Mouse (Mus musculus): ENCODE results near the gene Trappc12. TPM values are rescaled to one million over a fixed set of nuclear protein-coding genes. Genes with fewer than 3 reads are reported as not detected.
A peak's percentile ranks its signal among the peaks of the same experiment; 100 is the strongest.

Trappc12 gene
- polyA plus RNA-seq (2012; rRNA removed): 59.7 TPM in 2 replicates

GRCm38 (mm10) chr12:28750021-28750633 is at the start of gene Trappc12:
TSS of gene Trappc12 (minus strand) at chr12:28750472.
- peak within 1 kb of the TSS; percentile 68 for H3K27ac ChIP-seq (ENCODE audit: insufficient read depth, low read length)

GRCm38 (mm10) chr12:28799798-28800411 is 49.6 kb upstream of the Trappc12 start:
- H3K4me3 ChIP-seq (ENCODE audit: insufficient read depth, low read length): no peak overlapping the region
- no peak overlapping the region for H3K27ac ChIP-seq (ENCODE audit: insufficient read depth, low read length)
- peaks cover 6% of the 10 kb centered on the region; the same call in 1 of the 2 replicates for H3K4me1 ChIP-seq (ENCODE audit: control insufficient read depth, insufficient read depth, low read length)
- no peak for TF ChIP-seq CTCF (IDR thresholded peaks at IDR 0.05; ENCODE audit: extremely low read depth, insufficient read depth, low read length)
- TF ChIP-seq POLR2A (IDR thresholded peaks at IDR 0.05; ENCODE audit: extremely low read depth, insufficient read depth, low read length): no peak

More at GRCm38 (mm10) chr12:28750021-28750633, at the start of gene Trappc12:
- peak within 1 kb of the TSS; percentile 93 for H3K4me3 ChIP-seq (ENCODE audit: insufficient read depth, low read length)
- H3K4me1 ChIP-seq (ENCODE audit: control insufficient read depth, insufficient read depth, low read length): peaks cover 4% of the 10 kb centered on the region
- TF ChIP-seq POLR2A (IDR thresholded peaks at IDR 0.05; ENCODE audit: extremely low read depth, insufficient read depth, low read length): peak; percentile 51
- no peak for TF ChIP-seq CTCF (IDR thresholded peaks at IDR 0.05; ENCODE audit: extremely low read depth, insufficient read depth, low read length)

- Histone ChIP-seq H3K27ac (ENCODE audit: insufficient read depth, low read length) (no peak overlapping the region), H3K4me1 (ENCODE audit: control insufficient read depth, insufficient read depth, low read length) (peaks cover 9% of the 10 kb centered on the region), H3K4me3 (ENCODE audit: insufficient read depth, low read length) (no peak overlapping the region)
- no peak for TF ChIP-seq POLR2A (IDR thresholded peaks at IDR 0.05; ENCODE audit: extremely low read depth, insufficient read depth, low read length)
- no peak for TF ChIP-seq CTCF (IDR thresholded peaks at IDR 0.05; ENCODE audit: extremely low read depth, insufficient read depth, low read length)
These were observed 46.7 kb upstream of the Trappc12 start for GRCm38 (mm10) chr12:28796881-28797420.

GRCm38 (mm10) chr12:28795041-28795440 is 44.8 kb upstream of the Trappc12 start:
- no peak for TF ChIP-seq POLR2A (IDR thresholded peaks at IDR 0.05; ENCODE audit: extremely low read depth, insufficient read depth, low read length)
- TF ChIP-seq CTCF (IDR thresholded peaks at IDR 0.05; ENCODE audit: extremely low read depth, insufficient read depth, low read length): no peak
- H3K27ac ChIP-seq (ENCODE audit: insufficient read depth, low read length): no peak overlapping the region
- H3K4me3 ChIP-seq (ENCODE audit: insufficient read depth, low read length): no peak overlapping the region
- H3K4me1 ChIP-seq (ENCODE audit: control insufficient read depth, insufficient read depth, low read length): peaks cover 9% of the 10 kb centered on the region

- Histone ChIP-seq H3K4me1 (ENCODE audit: control insufficient read depth, insufficient read depth, low read length) (peaks cover 9% of the 10 kb centered on the region), H3K4me3 (ENCODE audit: insufficient read depth, low read length) (no peak overlapping the region), H3K27ac (ENCODE audit: insufficient read depth, low read length) (peak overlapping the region; percentile 72; the same call in 1 of the 2 replicates)
- TF ChIP-seq CTCF (IDR thresholded peaks at IDR 0.05; ENCODE audit: extremely low read depth, insufficient read depth, low read length) (no peak), POLR2A (IDR thresholded peaks at IDR 0.05; ENCODE audit: extremely low read depth, insufficient read depth, low read length) (no peak)
These were observed 43.4 kb upstream of the Trappc12 start for GRCm38 (mm10) chr12:28793715-28794114.

GRCm38 (mm10) chr12:28792613-28793012 is 42.3 kb upstream of the Trappc12 start:
- no peak overlapping the region for H3K27ac ChIP-seq (ENCODE audit: insufficient read depth, low read length)
- peaks cover 12% of the 10 kb centered on the region for H3K4me1 ChIP-seq (ENCODE audit: control insufficient read depth, insufficient read depth, low read length)
- TF ChIP-seq POLR2A (IDR thresholded peaks at IDR 0.05; ENCODE audit: extremely low read depth, insufficient read depth, low read length) (no peak), CTCF (IDR thresholded peaks at IDR 0.05; ENCODE audit: extremely low read depth, insufficient read depth, low read length) (no peak)
- H3K4me3 ChIP-seq (ENCODE audit: insufficient read depth, low read length): no peak overlapping the region

GRCm38 (mm10) chr12:28786310-28786709 is 36.0 kb upstream of the Trappc12 start:
- Histone ChIP-seq H3K4me3 (ENCODE audit: insufficient read depth, low read length) (no peak overlapping the region), H3K4me1 (ENCODE audit: control insufficient read depth, insufficient read depth, low read length) (peaks cover 17% of the 10 kb centered on the region), H3K27ac (ENCODE audit: insufficient read depth, low read length) (no peak overlapping the region)
- TF ChIP-seq POLR2A (IDR thresholded peaks at IDR 0.05; ENCODE audit: extremely low read depth, insufficient read depth, low read length) (no peak), CTCF (IDR thresholded peaks at IDR 0.05; ENCODE audit: extremely low read depth, insufficient read depth, low read length) (no peak)

GRCm38 (mm10) chr12:28785299-28785698 is 35.0 kb upstream of the Trappc12 start:
- Histone ChIP-seq H3K4me3 (ENCODE audit: insufficient read depth, low read length) (no peak overlapping the region), H3K27ac (ENCODE audit: insufficient read depth, low read length) (no peak overlapping the region), H3K4me1 (ENCODE audit: control insufficient read depth, insufficient read depth, low read length) (peaks cover 17% of the 10 kb centered on the region)
- TF ChIP-seq POLR2A (IDR thresholded peaks at IDR 0.05; ENCODE audit: extremely low read depth, insufficient read depth, low read length) (no peak), CTCF (IDR thresholded peaks at IDR 0.05; ENCODE audit: extremely low read depth, insufficient read depth, low read length) (no peak)

DNA sequence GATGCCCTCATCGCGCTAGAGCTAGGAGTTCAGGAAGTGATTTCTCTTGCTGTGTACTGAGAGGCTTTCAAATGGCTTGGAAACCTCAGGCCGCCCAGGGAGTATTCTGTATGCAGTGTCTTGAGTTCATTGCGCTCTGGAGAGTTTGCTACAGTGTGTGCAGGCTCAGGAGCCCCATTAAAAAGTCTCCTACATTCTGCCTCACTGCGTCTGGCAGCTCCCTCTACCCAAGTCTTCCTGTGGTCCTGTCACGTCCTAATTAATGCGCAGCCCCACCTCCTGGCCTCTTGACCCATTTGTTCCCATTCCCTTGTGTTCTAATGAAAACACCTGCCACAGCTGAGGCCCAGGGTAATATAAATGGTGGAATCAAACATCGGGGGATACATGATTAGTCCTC is 34.6 kb upstream of the Trappc12 start:
- Histone ChIP-seq H3K4me3 (ENCODE audit: insufficient read depth, low read length) (no peak overlapping the region), H3K4me1 (ENCODE audit: control insufficient read depth, insufficient read depth, low read length) (peaks cover 17% of the 10 kb centered on the region), H3K27ac (ENCODE audit: insufficient read depth, low read length) (no peak overlapping the region)
- TF ChIP-seq CTCF (IDR thresholded peaks at IDR 0.05; ENCODE audit: extremely low read depth, insufficient read depth, low read length) (no peak), POLR2A (IDR thresholded peaks at IDR 0.05; ENCODE audit: extremely low read depth, insufficient read depth, low read length) (no peak)

DNA sequence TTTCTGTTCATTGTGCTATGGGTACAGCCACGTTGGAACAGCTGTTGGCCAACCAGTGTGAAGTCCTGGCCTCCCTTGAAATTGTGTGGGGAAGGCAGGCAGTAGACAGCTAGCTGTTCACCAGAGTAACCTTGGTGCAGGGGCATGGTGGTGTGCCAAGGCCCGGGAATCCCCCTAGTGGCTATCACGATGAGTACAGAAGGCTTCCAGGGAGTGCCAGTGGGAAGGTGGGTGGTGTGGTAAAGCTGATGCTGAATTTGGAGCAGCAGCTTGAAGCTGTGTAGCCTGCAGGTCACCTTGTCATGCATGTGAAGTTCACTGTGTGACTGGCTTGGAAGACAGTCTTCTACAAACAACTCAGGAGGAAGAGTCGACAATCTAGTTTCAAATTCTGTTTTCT is 34.1 kb upstream of the Trappc12 start:
- TF ChIP-seq CTCF (IDR thresholded peaks at IDR 0.05; ENCODE audit: extremely low read depth, insufficient read depth, low read length) (peak; percentile 40), POLR2A (IDR thresholded peaks at IDR 0.05; ENCODE audit: extremely low read depth, insufficient read depth, low read length) (no peak)
- Histone ChIP-seq H3K4me3 (ENCODE audit: insufficient read depth, low read length) (no peak overlapping the region), H3K4me1 (ENCODE audit: control insufficient read depth, insufficient read depth, low read length) (peaks cover 17% of the 10 kb centered on the region), H3K27ac (ENCODE audit: insufficient read depth, low read length) (no peak overlapping the region)

All from cortical plate, adult 2 months (tissue).